Mouse (Mus musculus): ENCODE results near the gene Dhrs4. TPM values are rescaled to one million over a fixed set of nuclear protein-coding genes. Genes with fewer than 3 reads are reported as not detected.

The Dhrs4 gene
- 33.2 and 36.5 TPM in 2 replicates for polyA plus RNA-seq (2014; fragmentation: Nextera tagmentation; extraction: Ambion mirVana)

GRCm38 (mm10) chr14:55478651-55479599 lies at the start of gene Dhrs4:
Gene Dhrs4, plus strand, starts transcription at chr14:55478758.
- Histone ChIP-seq H3K27me3 (ENCODE audit: control insufficient read depth, insufficient read depth, low read length) (no peaks in the 10 kb centered on the region), H3K9me3 (ENCODE audit: control insufficient read depth, low read length) (no peaks in the 10 kb centered on the region), H3K9ac (ENCODE audit: low read length) (peak within 1 kb of the TSS; percentile 76), H3K27ac (ENCODE audit: low read depth, low read length) (peak within 1 kb of the TSS; percentile 64; the same call in 1 of the 2 replicates), H3K36me3 (ENCODE audit: control insufficient read depth, insufficient read depth, low read length) (no peaks in the 10 kb centered on the region), H3K4me1 (ENCODE audit: control insufficient read depth, insufficient read depth, low read length) (no peaks in the 10 kb centered on the region), H3K4me2 (ENCODE audit: low read depth) (peak within 1 kb of the TSS; percentile 58), H3K4me3 (ENCODE audit: low read depth, low read length) (peak within 1 kb of the TSS; percentile 57)
- DNase-seq (ENCODE audit: low spot score) (peak; percentile 82), ATAC-seq (ENCODE audit: insufficient read depth, low FRiP score, low TSS enrichment) (peak; percentile 95)
- 2% methylated on average over 38 of the region's 38 CpGs for WGBS

- 90% methylated on average over 4 of the region's 4 CpGs for WGBS
Observed at GRCm38 (mm10) chr14:55430255-55430654, 48.3 kb upstream of the Dhrs4 start.

GRCm38 (mm10) chr14:55433052-55433451 lies 45.5 kb upstream of the Dhrs4 start:
- Histone ChIP-seq H3K4me3 (ENCODE audit: low read depth, low read length) (no peak overlapping the region), H3K27me3 (ENCODE audit: control insufficient read depth, insufficient read depth, low read length) (no peaks in the 10 kb centered on the region), H3K9ac (ENCODE audit: low read length) (no peak overlapping the region), H3K4me1 (ENCODE audit: control insufficient read depth, insufficient read depth, low read length) (no peaks in the 10 kb centered on the region), H3K9me3 (ENCODE audit: control insufficient read depth, low read length) (no peaks in the 10 kb centered on the region), H3K36me3 (ENCODE audit: control insufficient read depth, insufficient read depth, low read length) (no peaks in the 10 kb centered on the region), H3K27ac (ENCODE audit: low read depth, low read length) (no peak overlapping the region), H3K4me2 (ENCODE audit: low read depth) (no peak overlapping the region)
- DNase-seq (ENCODE audit: low spot score) (no peak), ATAC-seq (ENCODE audit: insufficient read depth, low FRiP score, low TSS enrichment) (no peak)
- 93% methylated on average over 1 of the region's 1 CpGs for WGBS

More at GRCm38 (mm10) chr14:55430255-55430654, 48.3 kb upstream of the Dhrs4 start:
- Histone ChIP-seq H3K4me2 (ENCODE audit: low read depth) (no peak overlapping the region), H3K27me3 (ENCODE audit: control insufficient read depth, insufficient read depth, low read length) (no peaks in the 10 kb centered on the region), H3K9me3 (ENCODE audit: control insufficient read depth, low read length) (no peaks in the 10 kb centered on the region), H3K9ac (ENCODE audit: low read length) (no peak overlapping the region), H3K4me1 (ENCODE audit: control insufficient read depth, insufficient read depth, low read length) (no peaks in the 10 kb centered on the region), H3K4me3 (ENCODE audit: low read depth, low read length) (no peak overlapping the region), H3K36me3 (ENCODE audit: control insufficient read depth, insufficient read depth, low read length) (no peaks in the 10 kb centered on the region), H3K27ac (ENCODE audit: low read depth, low read length) (no peak overlapping the region)
- DNase-seq (ENCODE audit: low spot score) (no peak), ATAC-seq (ENCODE audit: insufficient read depth, low FRiP score, low TSS enrichment) (no peak)

- H3K4me2 ChIP-seq (ENCODE audit: low read depth): no peak overlapping the region
- WGBS: 90% methylated on average over 3 of the region's 3 CpGs
Observed at GRCm38 (mm10) chr14:55434825-55435224, 43.7 kb upstream of the Dhrs4 start.

GRCm38 (mm10) chr14:55437118-55437517 lies 41.4 kb upstream of the Dhrs4 start:
- ATAC-seq (ENCODE audit: insufficient read depth, low FRiP score, low TSS enrichment) (no peak), DNase-seq (ENCODE audit: low spot score) (no peak)
- Histone ChIP-seq H3K9ac (ENCODE audit: low read length) (no peak overlapping the region), H3K4me2 (ENCODE audit: low read depth) (no peak overlapping the region), H3K4me1 (ENCODE audit: control insufficient read depth, insufficient read depth, low read length) (no peaks in the 10 kb centered on the region), H3K4me3 (ENCODE audit: low read depth, low read length) (no peak overlapping the region), H3K36me3 (ENCODE audit: control insufficient read depth, insufficient read depth, low read length) (no peaks in the 10 kb centered on the region), H3K9me3 (ENCODE audit: control insufficient read depth, low read length) (no peaks in the 10 kb centered on the region), H3K27me3 (ENCODE audit: control insufficient read depth, insufficient read depth, low read length) (no peaks in the 10 kb centered on the region), H3K27ac (ENCODE audit: low read depth, low read length) (no peak overlapping the region)
- WGBS: 94% methylated on average over 8 of the region's 8 CpGs

More at GRCm38 (mm10) chr14:55434825-55435224, 43.7 kb upstream of the Dhrs4 start:
- no peak for ATAC-seq (ENCODE audit: insufficient read depth, low FRiP score, low TSS enrichment)
- Histone ChIP-seq H3K36me3 (ENCODE audit: control insufficient read depth, insufficient read depth, low read length) (no peaks in the 10 kb centered on the region), H3K4me1 (ENCODE audit: control insufficient read depth, insufficient read depth, low read length) (no peaks in the 10 kb centered on the region), H3K9me3 (ENCODE audit: control insufficient read depth, low read length) (no peaks in the 10 kb centered on the region), H3K9ac (ENCODE audit: low read length) (no peak overlapping the region), H3K27me3 (ENCODE audit: control insufficient read depth, insufficient read depth, low read length) (no peaks in the 10 kb centered on the region), H3K4me3 (ENCODE audit: low read depth, low read length) (no peak overlapping the region), H3K27ac (ENCODE audit: low read depth, low read length) (no peak overlapping the region)
- no peak for DNase-seq (ENCODE audit: low spot score)

- Histone ChIP-seq H3K9ac (ENCODE audit: low read length) (no peak overlapping the region), H3K27me3 (ENCODE audit: control insufficient read depth, insufficient read depth, low read length) (no peaks in the 10 kb centered on the region), H3K9me3 (ENCODE audit: control insufficient read depth, low read length) (no peaks in the 10 kb centered on the region), H3K36me3 (ENCODE audit: control insufficient read depth, insufficient read depth, low read length) (no peaks in the 10 kb centered on the region), H3K27ac (ENCODE audit: low read depth, low read length) (no peak overlapping the region), H3K4me2 (ENCODE audit: low read depth) (no peak overlapping the region), H3K4me1 (ENCODE audit: control insufficient read depth, insufficient read depth, low read length) (no peaks in the 10 kb centered on the region), H3K4me3 (ENCODE audit: low read depth, low read length) (no peak overlapping the region)
- DNase-seq (ENCODE audit: low spot score): peak; percentile 49
- no peak for ATAC-seq (ENCODE audit: insufficient read depth, low FRiP score, low TSS enrichment)
- 36% methylated on average over 6 of the region's 6 CpGs for WGBS
Observed at GRCm38 (mm10) chr14:55438193-55438784, 40.3 kb upstream of the Dhrs4 start.

- Histone ChIP-seq H3K4me2 (ENCODE audit: low read depth) (no peak overlapping the region), H3K27me3 (ENCODE audit: control insufficient read depth, insufficient read depth, low read length) (no peaks in the 10 kb centered on the region), H3K9ac (ENCODE audit: low read length) (no peak overlapping the region), H3K4me3 (ENCODE audit: low read depth, low read length) (no peak overlapping the region), H3K27ac (ENCODE audit: low read depth, low read length) (no peak overlapping the region), H3K9me3 (ENCODE audit: control insufficient read depth, low read length) (no peaks in the 10 kb centered on the region), H3K36me3 (ENCODE audit: control insufficient read depth, insufficient read depth, low read length) (no peaks in the 10 kb centered on the region), H3K4me1 (ENCODE audit: control insufficient read depth, insufficient read depth, low read length) (no peaks in the 10 kb centered on the region)
- 85% methylated on average over 2 of the region's 2 CpGs for WGBS
- no peak for DNase-seq (ENCODE audit: low spot score)
- ATAC-seq (ENCODE audit: insufficient read depth, low FRiP score, low TSS enrichment): no peak
Observed at GRCm38 (mm10) chr14:55457693-55458092, 20.9 kb upstream of the Dhrs4 start.

- no peaks in the 10 kb centered on the region for H3K36me3 ChIP-seq (ENCODE audit: control insufficient read depth, insufficient read depth, low read length)
- H3K4me2 ChIP-seq (ENCODE audit: low read depth): no peak overlapping the region
- no peaks in the 10 kb centered on the region for H3K4me1 ChIP-seq (ENCODE audit: control insufficient read depth, insufficient read depth, low read length)
- no peaks in the 10 kb centered on the region for H3K27me3 ChIP-seq (ENCODE audit: control insufficient read depth, insufficient read depth, low read length)
- no peak overlapping the region for H3K4me3 ChIP-seq (ENCODE audit: low read depth, low read length)
- no peak overlapping the region for H3K9ac ChIP-seq (ENCODE audit: low read length)
- DNase-seq (ENCODE audit: low spot score) (peak; percentile 69), ATAC-seq (ENCODE audit: insufficient read depth, low FRiP score, low TSS enrichment) (0 out of 2 replicates have a peak, but pooled peaks have one; percentile 31)
- H3K27ac ChIP-seq (ENCODE audit: low read depth, low read length): no peak overlapping the region
- WGBS: 25% methylated on average over 10 of the region's 10 CpGs
- no peaks in the 10 kb centered on the region for H3K9me3 ChIP-seq (ENCODE audit: control insufficient read depth, low read length)
Observed at GRCm38 (mm10) chr14:55458273-55458672, 20.3 kb upstream of the Dhrs4 start.

All from neural tube, embryonic 11.5 days (tissue).